Mouse (Mus musculus) embryonic facial prominence, embryonic 10.5 days (tissue): ENCODE data around the gene Ywhab. TPM values are rescaled to one million over a fixed set of nuclear protein-coding genes. Genes with fewer than 3 reads are reported as not detected.

Experiments used
- DNase-seq: peaks from one replicate; pipeline ENCODE4 v3.0.0-alpha.2; 2017; ENCODE audit warnings: low spot score
- H3K27ac ChIP-seq: fragments of 300-500 bp; sonication (generic); replicated peaks from 2 replicates; pipeline ENCODE4 v1.5.1; 2016; ENCODE audit warnings: mild to moderate bottlenecking
- H3K27me3 ChIP-seq: fragments of 300-500 bp; sonication (generic); replicated peaks from 2 replicates; pipeline ENCODE4 v1.6.1; 2016; ENCODE audit warnings: low read depth, mild to moderate bottlenecking; ENCODE audit not compliant: poor library complexity, severe bottlenecking
- H3K36me3 ChIP-seq: fragments of 300-500 bp; sonication (generic); replicated peaks from 2 replicates; pipeline ENCODE4 v1.6.1; 2016; ENCODE audit warnings: mild to moderate bottlenecking, moderate library complexity
- H3K4me1 ChIP-seq: fragments of 300-500 bp; sonication (generic); 2 replicates; pipeline ENCODE4 v1.6.1; 2016
- H3K4me3 ChIP-seq: fragments of 300-500 bp; sonication (generic); 2 replicates; pipeline ENCODE4 v1.5.1; 2016; ENCODE audit warnings: mild to moderate bottlenecking, moderate library complexity
- H3K9me3 ChIP-seq: fragments of 300-500 bp; sonication (generic); 2 replicates; pipeline ENCODE4 v1.6.1; 2016; ENCODE audit warnings: mild to moderate bottlenecking
- WGBS: fragments of 180-500 bp; shearing (Covaris S2); methylation state at CpG from one replicate; pipeline ENCODE4 v1.1.7; 2016; 5-methylcytosine and 5-hydroxymethylcytosine counted together
- polyA plus RNA-seq: library from polyadenylated mRNA; unstranded; fragments of >200 nt; fragmentation: Nextera tagmentation; extraction: Ambion mirVana; gene quantifications from 2 replicates; pipeline ENCODE4 v1.2.1, GENCODE M21; 2016

Ywhab gene
- polyA plus RNA-seq, 1 experiment from 2014 or later, result 327 TPM

GRCm38 (mm10) chr2:163992871-163993270 lies 1.9 kb upstream of the Ywhab start:
- DNase-seq, result no peak
- peaks cover 20% of the 10 kb centered on the region for H3K4me1 ChIP-seq
- H3K27me3 ChIP-seq, result no peaks in the 10 kb centered on the region
- 93% methylated on average over 2 of the region's 2 CpGs for WGBS
- no peaks in the 10 kb centered on the region for H3K9me3 ChIP-seq
- no peak overlapping the region for H3K4me3 ChIP-seq
- peaks cover 11% of the 10 kb centered on the region for H3K36me3 ChIP-seq
- no peak overlapping the region for H3K27ac ChIP-seq

GRCm38 (mm10) chr2:163994977-163995862 lies 460 bp downstream of the Ywhab start:
- peak overlapping the region; percentile 96 for H3K27ac ChIP-seq
- H3K9me3 ChIP-seq, result no peaks in the 10 kb centered on the region
- H3K4me3 ChIP-seq, result peak overlapping the region; percentile 98
- peaks cover 25% of the 10 kb centered on the region for H3K36me3 ChIP-seq
- DNase-seq, result peak; percentile 96
- H3K4me1 ChIP-seq, result peaks cover 20% of the 10 kb centered on the region
- no peaks in the 10 kb centered on the region for H3K27me3 ChIP-seq
- under 1% methylated on average over 79 of the region's 79 CpGs for WGBS

GRCm38 (mm10) chr2:163996275-163996674 lies 1.5 kb downstream of the Ywhab start:
- DNase-seq, result no peak
- H3K27ac ChIP-seq, result 0 out of 2 replicates have a peak overlapping the region, but pooled peaks have one; percentile 96

GRCm38 (mm10) chr2:163996899-163997298 lies 2.1 kb downstream of the Ywhab start:
- H3K36me3 ChIP-seq, result peaks cover 25% of the 10 kb centered on the region
- H3K27me3 ChIP-seq, result no peaks in the 10 kb centered on the region
- 82% methylated on average over 5 of the region's 5 CpGs for WGBS
- no peaks in the 10 kb centered on the region for H3K9me3 ChIP-seq
- no peak for DNase-seq
- H3K27ac ChIP-seq, result no peak overlapping the region
- H3K4me1 ChIP-seq, result peaks cover 20% of the 10 kb centered on the region
- H3K4me3 ChIP-seq, result peak overlapping the region; percentile 98; the same call in 1 of the 2 replicates

More at GRCm38 (mm10) chr2:163996275-163996674, 1.5 kb downstream of the Ywhab start:
- WGBS, result 83% methylated on average over 6 of the region's 6 CpGs
- H3K4me1 ChIP-seq, result peaks cover 20% of the 10 kb centered on the region
- peaks cover 25% of the 10 kb centered on the region for H3K36me3 ChIP-seq
- no peaks in the 10 kb centered on the region for H3K27me3 ChIP-seq
- no peaks in the 10 kb centered on the region for H3K9me3 ChIP-seq
- H3K4me3 ChIP-seq, result peak overlapping the region; percentile 98

GRCm38 (mm10) chr2:163998981-163999380 lies 4.2 kb downstream of the Ywhab start:
- Histone ChIP-seq H3K4me3 (no peak overlapping the region), H3K4me1 (peaks cover 20% of the 10 kb centered on the region), H3K27ac (no peak overlapping the region), H3K36me3 (peaks cover 25% of the 10 kb centered on the region), H3K27me3 (no peaks in the 10 kb centered on the region), H3K9me3 (no peaks in the 10 kb centered on the region)
- 95% methylated on average over 6 of the region's 6 CpGs for WGBS
- DNase-seq, result no peak

- H3K27ac ChIP-seq, result no peak overlapping the region
- H3K4me3 ChIP-seq, result no peak overlapping the region
- 95% methylated on average over 3 of the region's 3 CpGs for WGBS
- H3K9me3 ChIP-seq, result no peaks in the 10 kb centered on the region
- H3K36me3 ChIP-seq, result peaks cover 22% of the 10 kb centered on the region
- peaks cover 26% of the 10 kb centered on the region for H3K4me1 ChIP-seq
- H3K27me3 ChIP-seq, result no peaks in the 10 kb centered on the region
- DNase-seq, result no peak
Observed at GRCm38 (mm10) chr2:164002637-164003036, 7.9 kb downstream of the Ywhab start.

- Histone ChIP-seq H3K4me1 (peaks cover 26% of the 10 kb centered on the region), H3K9me3 (no peaks in the 10 kb centered on the region), H3K36me3 (peaks cover 11% of the 10 kb centered on the region), H3K27me3 (no peaks in the 10 kb centered on the region), H3K4me3 (no peak overlapping the region), H3K27ac (no peak overlapping the region)
- DNase-seq, result no peak
- WGBS, result 83% methylated on average over 5 of the region's 5 CpGs
Observed at GRCm38 (mm10) chr2:164004503-164004902, 9.7 kb downstream of the Ywhab start.

- Histone ChIP-seq H3K4me3 (no peak overlapping the region), H3K4me1 (peaks cover 26% of the 10 kb centered on the region), H3K27me3 (no peaks in the 10 kb centered on the region), H3K9me3 (no peaks in the 10 kb centered on the region), H3K36me3 (peaks cover 16% of the 10 kb centered on the region), H3K27ac (peak overlapping the region; percentile 48; the same call in 1 of the 2 replicates)
- DNase-seq, result peak; percentile 20
- 66% methylated on average over 10 of the region's 10 CpGs for WGBS
Observed at GRCm38 (mm10) chr2:164006932-164007331, 12.2 kb downstream of the Ywhab start.

GRCm38 (mm10) chr2:164007547-164007946 lies 12.8 kb downstream of the Ywhab start:
- H3K4me3 ChIP-seq, result no peak overlapping the region
- WGBS, result 84% methylated on average over 8 of the region's 8 CpGs

GRCm38 (mm10) chr2:164007987-164008545 lies 13.3 kb downstream of the Ywhab start:
- no peak overlapping the region for H3K27ac ChIP-seq
- 83% methylated on average over 2 of the region's 2 CpGs for WGBS
- DNase-seq, result no peak
- H3K9me3 ChIP-seq, result no peaks in the 10 kb centered on the region
- no peak overlapping the region for H3K4me3 ChIP-seq
- H3K4me1 ChIP-seq, result peaks cover 26% of the 10 kb centered on the region
- H3K36me3 ChIP-seq, result peaks cover 27% of the 10 kb centered on the region
- no peaks in the 10 kb centered on the region for H3K27me3 ChIP-seq

More at GRCm38 (mm10) chr2:164007547-164007946, 12.8 kb downstream of the Ywhab start:
- peaks cover 26% of the 10 kb centered on the region for H3K4me1 ChIP-seq
- H3K27ac ChIP-seq, result no peak overlapping the region
- no peak for DNase-seq
- peaks cover 22% of the 10 kb centered on the region for H3K36me3 ChIP-seq
- H3K27me3 ChIP-seq, result no peaks in the 10 kb centered on the region
- no peaks in the 10 kb centered on the region for H3K9me3 ChIP-seq

GRCm38 (mm10) chr2:164009227-164009626 lies 14.5 kb downstream of the Ywhab start:
- Histone ChIP-seq H3K27ac (no peak overlapping the region), H3K9me3 (no peaks in the 10 kb centered on the region), H3K27me3 (no peaks in the 10 kb centered on the region), H3K4me1 (peaks cover 26% of the 10 kb centered on the region), H3K36me3 (peaks cover 37% of the 10 kb centered on the region), H3K4me3 (no peak overlapping the region)
- 93% methylated on average over 6 of the region's 6 CpGs for WGBS
- no peak for DNase-seq

GRCm38 (mm10) chr2:164010496-164010895 lies 15.7 kb downstream of the Ywhab start:
- Histone ChIP-seq H3K4me3 (no peak overlapping the region), H3K27me3 (no peaks in the 10 kb centered on the region), H3K36me3 (peaks cover 46% of the 10 kb centered on the region), H3K4me1 (peaks cover 19% of the 10 kb centered on the region), H3K9me3 (no peaks in the 10 kb centered on the region), H3K27ac (no peak overlapping the region)
- 86% methylated on average over 5 of the region's 5 CpGs for WGBS
- DNase-seq, result no peak

- peaks cover 50% of the 10 kb centered on the region for H3K36me3 ChIP-seq
- peaks cover 14% of the 10 kb centered on the region for H3K4me1 ChIP-seq
- DNase-seq, result no peak
- no peaks in the 10 kb centered on the region for H3K27me3 ChIP-seq
- no peak overlapping the region for H3K27ac ChIP-seq
- no peaks in the 10 kb centered on the region for H3K9me3 ChIP-seq
- H3K4me3 ChIP-seq, result no peak overlapping the region
- 90% methylated on average over 3 of the region's 3 CpGs for WGBS
Observed at GRCm38 (mm10) chr2:164010944-164011343, 16.2 kb downstream of the Ywhab start.
